Mouse (Mus musculus) cerebellum, adult 2 months (tissue): ENCODE data around the gene Gm28374.

Experiments
- CTCF ChIP-seq: fragments of 200-500 bp; IDR thresholded peaks from 2 replicates; pipeline ENCODE4 v1.5.1; 2011; ENCODE audit warnings: low read depth, mild to moderate bottlenecking, control low read depth, low read length, moderate library complexity, borderline replicate concordance; ENCODE audit not compliant: insufficient read depth
- POLR2A ChIP-seq: fragments of 200-500 bp; IDR thresholded peaks from 2 replicates; pipeline ENCODE4 v1.6.1; 2011; ENCODE audit warnings: low read length, control low read depth, borderline replicate concordance; ENCODE audit not compliant: insufficient read depth

GRCm38 (mm10) chr19:6062418-6062817, 19.6 kb downstream of the Gm28374 start:
- TF ChIP-seq CTCF (no peak), POLR2A (no peak)
